Mouse (Mus musculus) bone marrow, adult 2 months (tissue): ENCODE results near the gene Grik4.

Experiments
- CTCF ChIP-seq: fragments of 200-500 bp; IDR thresholded peaks from 2 replicates; pipeline ENCODE4 v1.5.1; 2011; ENCODE audit warnings: low read length, control low read depth; ENCODE audit not compliant: control insufficient read depth, insufficient read depth
- POLR2A ChIP-seq: fragments of 200-500 bp; IDR thresholded peaks from 2 replicates; pipeline ENCODE4 v1.6.1; 2011; ENCODE audit warnings: low read depth, mild to moderate bottlenecking, control low read depth, low read length, borderline replicate concordance; ENCODE audit not compliant: control insufficient read depth

DNA sequence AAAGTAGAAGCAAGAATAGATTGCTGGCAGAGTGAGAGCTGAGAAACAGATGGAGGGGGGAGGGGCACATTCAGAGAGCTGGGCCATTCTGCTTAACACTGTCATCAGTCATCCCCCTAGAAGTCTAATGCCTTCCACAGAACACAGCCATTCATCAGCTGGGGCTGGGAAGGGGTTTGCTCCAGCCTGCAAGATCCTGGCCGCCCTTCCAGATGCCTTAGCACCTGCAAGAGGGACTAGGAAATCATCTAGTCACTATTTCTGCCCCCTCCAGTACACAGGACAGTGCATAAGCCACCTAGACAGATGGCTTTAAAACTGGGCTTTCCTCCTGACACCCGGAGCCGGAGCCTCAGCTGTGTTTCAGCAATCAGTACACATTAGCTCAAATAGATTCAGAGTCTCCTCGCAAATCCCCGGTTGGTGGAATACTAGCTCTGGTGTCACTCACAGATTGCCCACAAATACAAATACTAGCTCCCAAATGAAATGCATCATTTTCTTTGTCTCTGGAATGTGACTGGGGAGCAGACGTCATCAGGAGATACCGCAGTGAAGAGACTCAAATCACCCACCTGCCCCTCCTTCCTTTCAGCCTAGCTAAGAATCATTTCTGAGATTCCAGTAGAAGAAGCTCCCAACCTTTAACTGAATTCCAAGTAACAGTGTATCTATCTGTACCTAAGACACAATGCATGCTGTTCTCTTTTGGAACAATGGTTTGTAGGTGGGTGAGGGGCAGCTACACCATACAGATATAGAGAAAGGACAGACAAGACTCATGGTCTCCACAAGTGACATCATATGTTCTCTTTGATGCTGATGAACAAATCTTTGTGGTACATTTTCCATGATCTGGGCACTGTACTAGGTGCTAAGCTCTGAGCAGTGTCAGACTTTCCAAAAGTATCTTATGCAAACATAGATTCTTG lies 413.8 kb downstream of the Grik4 start:
- TF ChIP-seq POLR2A (no peak), CTCF (no peak)
